Mouse (Mus musculus) lung, adult 2 months (tissue): ENCODE results near the gene Eif3i. TPM values are rescaled to one million over a fixed set of nuclear protein-coding genes. Genes with fewer than 3 reads are reported as not detected.

Experiments used
- DNase-seq: peaks from one replicate; pipeline ENCODE4 v3.0.0; 2022
- H3K4me1 ChIP-seq: fragments of 200-500 bp; 2 replicates; pipeline ENCODE4 v1.6.1; 2011; ENCODE audit warnings: low read length; ENCODE audit not compliant: control insufficient read depth, insufficient read depth
- H3K4me3 ChIP-seq: fragments of 200-500 bp; replicated peaks from 2 replicates; pipeline ENCODE3; 2011; ENCODE audit warnings: low read depth, mild to moderate bottlenecking, control low read depth, low read length; ENCODE audit errors: extremely low read depth
- CTCF ChIP-seq: fragments of 200-500 bp; IDR thresholded peaks from 2 replicates; pipeline ENCODE4 v1.5.1; 2011; ENCODE audit warnings: mild to moderate bottlenecking, low read length, control low read depth; ENCODE audit not compliant: insufficient read depth
- POLR2A ChIP-seq: fragments of 200-500 bp; IDR thresholded peaks from 2 replicates; pipeline ENCODE4 v1.6.1; 2011; ENCODE audit warnings: low read depth, mild to moderate bottlenecking, control low read depth, low read length, borderline replicate concordance; ENCODE audit errors: extremely low read depth
- WGBS: fragments of 180-500 bp; shearing (Covaris S2); methylation state at CpG from one replicate; pipeline ENCODE4 v1.1.7; 2018; 5-methylcytosine and 5-hydroxymethylcytosine counted together
- polyA plus RNA-seq: library from polyadenylated mRNA; depleted of rRNA; stranded (reverse); fragments of >200 nt; gene quantifications from 2 replicates; pipeline ENCODE4 v1.2.3, GENCODE M21; 2012

Gene Eif3i
- polyA plus RNA-seq, 1 experiment = 197 TPM

DNA sequence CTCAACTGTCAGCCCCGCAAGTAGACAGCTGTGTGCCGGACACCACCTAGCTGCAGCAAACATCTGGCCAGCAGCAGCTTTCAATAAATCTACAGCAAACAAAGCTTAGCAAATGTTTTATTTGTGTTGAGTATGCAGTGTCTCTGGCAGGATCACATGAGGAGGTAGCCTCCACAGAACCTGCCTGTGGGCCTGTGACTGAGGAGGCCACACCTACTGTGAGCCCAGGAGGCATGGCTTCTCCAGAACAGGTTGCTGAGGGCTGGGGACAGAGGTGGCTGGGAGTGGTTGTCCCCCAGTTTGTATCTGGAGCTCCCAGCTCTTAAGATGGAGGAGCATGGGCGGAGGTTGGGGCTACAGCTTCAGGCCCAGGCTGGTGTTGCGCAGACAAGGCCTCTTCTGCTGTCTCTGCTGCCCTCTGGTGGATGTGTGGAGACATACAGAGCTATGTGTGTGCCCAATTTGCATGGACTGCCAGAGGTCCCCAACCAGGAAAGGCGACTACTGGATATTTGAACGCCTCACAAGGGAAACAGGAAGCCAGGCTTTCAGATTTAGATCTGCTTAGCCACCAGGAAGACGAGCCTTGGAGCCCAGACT, 8.1 kb upstream of the Eif3i start:
- 27% methylated on average over 7 of the region's 7 CpGs for WGBS
- TF ChIP-seq POLR2A (peak; percentile 51; the same call in 1 of the 2 replicates), CTCF (peak; percentile 99)
- H3K4me3 ChIP-seq = no peak overlapping the region
- DNase-seq = peak; percentile 70
- H3K4me1 ChIP-seq = no peaks in the 10 kb centered on the region

DNA sequence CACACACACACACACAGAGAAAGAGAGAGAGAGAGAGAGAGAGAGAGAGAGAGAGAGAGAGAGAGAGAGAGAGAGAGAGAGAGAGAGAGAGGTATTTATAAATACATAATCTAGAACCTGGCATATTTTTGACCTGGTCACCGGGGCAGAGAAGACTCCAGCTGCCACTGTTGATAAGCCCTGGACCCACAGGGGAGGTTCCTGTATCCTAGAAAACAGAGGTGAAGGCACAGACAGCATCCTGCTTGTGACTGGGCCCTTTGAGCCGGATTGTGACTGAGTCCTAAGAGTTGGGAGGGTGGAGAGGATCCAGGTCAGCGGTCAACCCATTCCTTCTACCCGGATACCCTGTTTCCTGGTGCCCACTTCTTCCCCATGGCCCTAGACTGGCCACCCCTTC, 11.6 kb downstream of the Eif3i start:
- no peak for DNase-seq
- TF ChIP-seq POLR2A (no peak), CTCF (no peak)
- WGBS = 70% methylated on average over 4 of the region's 4 CpGs
- H3K4me3 ChIP-seq = no peak overlapping the region
- no peaks in the 10 kb centered on the region for H3K4me1 ChIP-seq

DNA sequence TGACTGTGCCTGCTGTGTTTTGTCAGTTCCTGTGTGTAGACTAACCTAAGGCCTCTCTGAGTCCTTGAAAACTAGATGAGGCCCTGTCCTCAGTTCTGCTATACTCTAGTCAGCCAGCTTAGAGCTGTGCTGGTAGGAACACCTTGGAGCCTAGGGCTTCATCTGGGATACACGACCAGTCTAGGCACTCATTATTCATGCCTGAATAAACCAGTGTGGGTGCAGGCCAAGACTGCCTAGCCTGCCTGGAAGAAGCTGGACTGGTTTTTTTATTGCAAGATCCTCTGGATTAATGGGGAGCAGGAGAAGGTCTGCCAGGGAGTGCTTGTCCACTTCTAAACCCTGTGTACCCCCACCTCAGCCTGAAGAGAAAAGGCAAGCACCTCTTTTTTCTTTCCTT, 13.5 kb downstream of the Eif3i start:
- H3K4me3 ChIP-seq = no peak overlapping the region
- 48% methylated on average over 1 of the region's 1 CpGs for WGBS
- no peak for TF ChIP-seq POLR2A
- no peak for TF ChIP-seq CTCF
- no peaks in the 10 kb centered on the region for H3K4me1 ChIP-seq
- DNase-seq = no peak

DNA sequence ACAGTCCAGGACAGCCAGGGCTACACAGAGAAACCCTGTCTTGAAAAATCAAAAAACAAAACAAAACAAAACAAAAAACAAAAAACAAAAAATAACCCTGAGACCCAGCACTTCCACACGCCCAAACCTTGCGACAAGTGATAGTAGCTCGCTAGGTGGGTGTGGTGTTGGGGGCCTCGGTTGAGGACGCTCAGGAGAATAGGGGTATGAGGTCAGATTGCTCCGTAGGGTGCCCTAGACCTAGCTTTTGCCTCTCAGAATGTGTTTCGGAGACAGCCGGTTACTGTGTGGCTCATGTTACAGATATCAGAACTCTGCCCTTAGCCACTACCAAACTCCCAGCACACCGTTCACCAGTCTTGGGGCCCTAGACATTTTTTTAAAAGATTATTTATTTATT, 14.7 kb downstream of the Eif3i start:
- TF ChIP-seq CTCF = no peak
- no peak for TF ChIP-seq POLR2A
- no peak for DNase-seq
- Histone ChIP-seq H3K4me1 (no peaks in the 10 kb centered on the region), H3K4me3 (no peak overlapping the region)
- WGBS = 84% methylated on average over 9 of the region's 9 CpGs

DNA sequence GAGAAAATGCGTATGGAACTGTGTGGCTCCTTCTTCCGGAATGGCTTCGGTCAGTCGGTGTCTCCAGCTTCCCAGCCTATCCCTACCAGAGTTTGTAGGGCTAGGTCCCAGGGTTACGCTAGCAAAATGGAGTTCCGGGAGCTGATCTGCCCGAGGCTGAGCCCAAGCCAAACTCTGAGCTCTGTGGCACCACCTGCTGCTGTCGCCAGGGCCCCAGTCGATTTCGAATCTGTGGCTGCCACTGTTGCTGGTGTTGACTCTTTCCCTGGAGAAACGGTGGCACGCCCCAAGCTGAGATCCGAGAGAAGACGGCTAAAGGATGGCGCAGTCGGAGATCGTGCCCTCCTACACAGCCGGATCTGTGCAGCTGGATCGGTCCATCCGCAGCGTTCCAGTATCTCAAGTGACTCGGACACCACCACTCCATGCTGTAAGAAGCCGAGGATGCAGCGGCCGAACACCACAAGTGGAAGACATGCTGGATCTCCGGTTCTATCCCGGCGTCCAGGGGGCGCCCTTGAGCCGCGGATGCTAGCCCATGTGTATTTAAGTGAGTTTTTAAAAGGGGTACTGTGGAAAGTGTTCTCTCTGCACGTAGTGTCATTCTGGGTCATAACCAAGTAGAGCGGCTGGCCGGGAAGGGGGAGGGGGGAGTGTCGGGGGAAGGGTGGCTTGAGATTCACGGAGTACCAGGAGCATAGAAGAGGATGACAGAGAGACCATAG, 15.4 kb downstream of the Eif3i start:
- WGBS = 1% methylated on average over 36 of the region's 36 CpGs
- H3K4me1 ChIP-seq = no peaks in the 10 kb centered on the region
- peak; percentile 86 for DNase-seq
- H3K4me3 ChIP-seq = peak overlapping the region; percentile 91
- TF ChIP-seq CTCF (peak; percentile 70), POLR2A (0 out of 2 replicates have a peak, but pooled peaks have one; percentile 2)

DNA sequence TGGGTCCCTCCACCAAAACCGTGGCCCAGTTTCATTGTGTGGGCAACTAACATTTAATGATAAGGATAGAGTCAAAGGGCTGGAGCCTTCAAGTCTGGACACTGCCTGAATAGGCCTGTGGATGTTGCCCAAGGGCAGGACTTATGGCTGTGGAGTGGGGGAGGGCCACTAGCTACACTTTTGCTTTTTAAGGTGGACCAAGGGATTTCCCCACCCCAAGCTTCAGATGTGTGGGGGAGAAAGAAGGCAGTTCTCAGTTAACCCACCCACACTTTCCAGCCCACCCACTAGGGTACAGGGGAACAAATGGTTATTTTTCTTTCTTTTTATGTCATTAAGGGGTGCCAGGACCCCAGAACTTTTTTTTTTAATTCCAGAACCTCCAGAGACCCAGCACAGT, 16.1 kb downstream of the Eif3i start:
- Histone ChIP-seq H3K4me1 (no peaks in the 10 kb centered on the region), H3K4me3 (peak overlapping the region; percentile 91)
- no peak for DNase-seq
- no peak for TF ChIP-seq CTCF
- no peak for TF ChIP-seq POLR2A
- WGBS = 69% methylated on average over 1 of the region's 1 CpGs

DNA sequence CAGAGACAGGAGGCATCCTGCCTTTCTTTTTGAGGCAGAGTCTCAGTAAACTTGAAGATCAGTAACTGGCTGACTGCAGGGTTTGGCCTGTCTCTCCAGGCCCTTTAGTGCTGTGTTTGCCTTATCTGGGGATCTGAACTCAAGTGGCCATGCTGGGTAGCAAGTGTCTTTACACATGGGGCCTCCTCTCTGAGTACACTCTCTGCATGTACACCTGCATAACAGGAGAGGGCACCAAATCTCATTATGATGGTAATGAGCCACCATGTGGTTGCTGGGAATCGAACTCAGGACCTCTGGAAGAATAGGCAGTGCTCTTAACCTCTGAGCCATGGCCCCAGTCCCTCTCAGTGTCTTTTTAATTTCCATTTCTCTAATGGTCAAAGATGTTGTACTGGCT, 18.2 kb downstream of the Eif3i start:
- WGBS = 72% methylated on average over 1 of the region's 1 CpGs
- Histone ChIP-seq H3K4me3 (no peak overlapping the region), H3K4me1 (peaks cover 9% of the 10 kb centered on the region; the same call in 1 of the 2 replicates)
- TF ChIP-seq CTCF = no peak
- TF ChIP-seq POLR2A = no peak
- no peak for DNase-seq

DNA sequence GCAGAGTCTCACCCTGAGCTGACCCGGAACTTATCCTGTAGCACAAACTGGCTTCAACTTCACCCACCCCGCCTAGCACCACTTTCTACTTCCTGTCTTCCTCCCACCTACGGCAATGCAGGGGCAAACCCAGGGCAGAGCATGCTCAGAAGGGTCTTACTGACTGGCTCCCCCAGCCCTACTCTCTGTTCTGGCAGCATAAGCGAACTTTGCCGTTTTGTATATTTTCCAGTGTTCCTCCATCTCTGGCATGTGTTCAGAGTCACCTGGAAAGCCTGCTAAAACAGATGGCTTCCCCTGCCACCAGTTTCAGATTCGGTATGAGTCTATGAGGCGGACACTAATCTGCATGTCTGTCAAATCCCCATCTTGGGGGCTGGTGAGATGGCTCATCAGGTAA, 20.1 kb downstream of the Eif3i start:
- DNase-seq = no peak
- WGBS = 41% methylated on average over 7 of the region's 7 CpGs
- H3K4me3 ChIP-seq = no peak overlapping the region
- H3K4me1 ChIP-seq = peaks cover 10% of the 10 kb centered on the region; the same call in 1 of the 2 replicates
- TF ChIP-seq CTCF (no peak), POLR2A (no peak)

DNA sequence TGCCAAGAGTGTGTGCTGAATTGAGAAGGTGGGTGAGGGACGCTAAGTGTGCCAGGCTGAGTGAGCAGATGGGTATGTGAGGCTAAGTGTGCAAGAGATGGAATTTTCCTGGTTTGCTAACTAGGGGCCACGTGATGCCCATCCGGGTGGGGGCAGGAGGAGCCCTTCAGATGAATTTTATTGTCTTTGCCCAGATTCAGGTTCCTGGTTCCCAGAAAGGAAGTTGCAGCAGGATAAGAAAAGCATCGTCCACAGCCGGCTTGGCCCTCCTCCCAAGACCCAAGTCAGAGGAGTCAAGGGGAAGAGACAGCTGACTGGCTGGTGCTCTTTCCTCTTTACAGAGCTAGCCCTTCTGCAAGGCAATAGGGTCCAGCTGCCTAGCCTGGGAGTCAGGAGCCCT, 22.0 kb downstream of the Eif3i start, which contains the start of gene Fam167b:
Gene Fam167b, minus strand, starts transcription at position 84 of the 400 bp plus-strand sequence.
- H3K4me3 ChIP-seq = no peak within 1 kb of the TSS
- DNase-seq = no peak
- H3K4me1 ChIP-seq = peaks cover 10% of the 10 kb centered on the region; the same call in 1 of the 2 replicates
- 52% methylated on average over 5 of the region's 5 CpGs for WGBS
- TF ChIP-seq POLR2A = no peak
- TF ChIP-seq CTCF = no peak

DNA sequence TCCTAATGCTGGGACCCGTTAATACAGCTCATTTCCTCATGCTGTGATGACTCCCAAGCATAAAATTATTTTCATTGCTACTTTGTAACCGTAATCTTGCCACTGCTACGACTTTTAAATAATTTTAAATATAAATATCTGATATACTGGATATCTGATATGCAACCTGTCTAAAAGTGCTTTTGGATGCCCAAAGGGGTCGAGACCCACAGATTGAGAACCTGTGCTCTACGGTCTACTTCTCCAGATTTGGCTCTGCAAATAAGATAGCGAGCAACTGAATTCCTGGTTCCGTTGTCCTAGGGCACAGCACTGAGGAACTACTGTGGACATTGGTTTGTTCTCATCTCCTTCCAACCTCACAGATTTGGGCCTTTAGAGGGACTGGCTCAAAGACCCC, 22.8 kb downstream of the Eif3i start:
- WGBS = 81% methylated on average over 7 of the region's 7 CpGs
- H3K4me3 ChIP-seq = no peak overlapping the region
- TF ChIP-seq CTCF = no peak
- TF ChIP-seq POLR2A = no peak

More for the DNA sequence above, 22.8 kb downstream of the Eif3i start:
- DNase-seq = no peak
- peaks cover 10% of the 10 kb centered on the region; the same call in 1 of the 2 replicates for H3K4me1 ChIP-seq
